Mouse (Mus musculus) midbrain, postnatal 0 days (tissue): ENCODE data around the gene Dnajc6. TPM values are rescaled to one million over a fixed set of nuclear protein-coding genes. Genes with fewer than 3 reads are reported as not detected.

Experiments used
- ATAC-seq: fragments of 200-750 bp; cut with Nextera tagmentation; 2 replicates; pipeline ENCODE4 v1.8.0; 2017; ENCODE audit warnings: moderate number of reproducible peaks, mild to moderate bottlenecking, moderate TSS enrichment, moderate library complexity; ENCODE audit not compliant: low FRiP score
- DNase-seq: peaks from one replicate; pipeline ENCODE4 v3.0.0-alpha.2; 2015; ENCODE audit warnings: low spot score
- H3K27ac ChIP-seq: fragments of 300-500 bp; sonication (generic); 2 replicates; pipeline ENCODE4 v1.5.1; 2014; ENCODE audit warnings: low read depth, mild to moderate bottlenecking, low read length, mixed read lengths
- H3K27me3 ChIP-seq: fragments of 300-500 bp; sonication (generic); 2 replicates; pipeline ENCODE4 v1.6.1; 2014; ENCODE audit warnings: low read length, control low read depth, mixed read lengths; ENCODE audit not compliant: insufficient read depth
- H3K36me3 ChIP-seq: fragments of 300-500 bp; sonication (generic); 2 replicates; pipeline ENCODE4 v1.6.1; 2014; ENCODE audit warnings: low read length, control low read depth, mixed read lengths; ENCODE audit not compliant: insufficient read depth
- H3K4me1 ChIP-seq: fragments of 300-500 bp; sonication (generic); 2 replicates; pipeline ENCODE4 v1.6.1; 2014; ENCODE audit warnings: mild to moderate bottlenecking, control low read depth, antibody characterized with exemption, low read length, mixed read lengths; ENCODE audit not compliant: insufficient read depth
- H3K4me2 ChIP-seq: fragments of 300-500 bp; sonication (generic); 2 replicates; pipeline ENCODE4 v1.6.1; 2014; ENCODE audit warnings: low read depth, mild to moderate bottlenecking, low read length, mixed read lengths; ENCODE audit not compliant: poor library complexity, severe bottlenecking
- H3K4me3 ChIP-seq: fragments of 300-500 bp; sonication (generic); 2 replicates; pipeline ENCODE4 v1.5.1; 2014; ENCODE audit warnings: low read depth, mild to moderate bottlenecking, low read length, moderate library complexity
- H3K9ac ChIP-seq: fragments of 300-500 bp; sonication (generic); replicated peaks from 2 replicates; pipeline ENCODE4 v1.6.1; 2014; ENCODE audit warnings: mild to moderate bottlenecking, low read length, moderate library complexity, mixed read lengths; ENCODE audit not compliant: poor library complexity, severe bottlenecking
- H3K9me3 ChIP-seq: fragments of 300-500 bp; sonication (generic); 2 replicates; pipeline ENCODE4 v1.6.1; 2016; ENCODE audit warnings: low read length, control low read depth
- CTCF ChIP-seq: IDR thresholded peaks from 2 replicates; pipeline ENCODE4 v1.5.1; 2016; ENCODE audit warnings: antibody characterized with exemption, mild to moderate bottlenecking
- WGBS: fragments of 180-500 bp; shearing (Covaris S2); extraction: QIAGEN DNeasy Blood & Tissue Kit; methylation state at CpG from one replicate; pipeline ENCODE4 v1.1.7; 2014; 5-methylcytosine and 5-hydroxymethylcytosine counted together
- polyA plus RNA-seq: library from polyadenylated mRNA; unstranded; fragments of >200 nt; fragmentation: Nextera tagmentation; extraction: Ambion mirVana; gene quantifications from 2 replicates; pipeline ENCODE4 v1.2.1, GENCODE M21; 2015
- total RNA-seq: library from RNA; depleted of rRNA; stranded (reverse); fragments of >200 nt; gene quantifications from 2 replicates; pipeline ENCODE4 v1.2.3, GENCODE M21; 2014

Dnajc6 gene
- total and polyA plus RNA-seq, 2 experiments from 2014 or later = 79.0 to 225 TPM

GRCm38 (mm10) chr4:101457176-101457575 lies 39.3 kb upstream of the Dnajc6 start:
- Histone ChIP-seq H3K4me2 (no peak overlapping the region), H3K4me3 (no peak overlapping the region), H3K27me3 (no peaks in the 10 kb centered on the region), H3K9me3 (no peaks in the 10 kb centered on the region), H3K27ac (no peak overlapping the region), H3K36me3 (no peaks in the 10 kb centered on the region), H3K4me1 (no peaks in the 10 kb centered on the region), H3K9ac (no peak overlapping the region)
- no peak for DNase-seq
- WGBS = 90% methylated on average over 8 of the region's 8 CpGs
- no peak for ATAC-seq
- TF ChIP-seq CTCF = no peak

GRCm38 (mm10) chr4:101458341-101458740 lies 38.1 kb upstream of the Dnajc6 start:
- no peak overlapping the region for H3K9ac ChIP-seq
- H3K27ac ChIP-seq = no peak overlapping the region
- no peaks in the 10 kb centered on the region for H3K36me3 ChIP-seq
- 51% methylated on average over 2 of the region's 2 CpGs for WGBS
- H3K27me3 ChIP-seq = no peaks in the 10 kb centered on the region
- no peak for ATAC-seq
- TF ChIP-seq CTCF = peak; percentile 74
- H3K9me3 ChIP-seq = no peaks in the 10 kb centered on the region
- peak; percentile 70 for DNase-seq
- H3K4me3 ChIP-seq = no peak overlapping the region
- no peak overlapping the region for H3K4me2 ChIP-seq
- no peaks in the 10 kb centered on the region for H3K4me1 ChIP-seq

DNA sequence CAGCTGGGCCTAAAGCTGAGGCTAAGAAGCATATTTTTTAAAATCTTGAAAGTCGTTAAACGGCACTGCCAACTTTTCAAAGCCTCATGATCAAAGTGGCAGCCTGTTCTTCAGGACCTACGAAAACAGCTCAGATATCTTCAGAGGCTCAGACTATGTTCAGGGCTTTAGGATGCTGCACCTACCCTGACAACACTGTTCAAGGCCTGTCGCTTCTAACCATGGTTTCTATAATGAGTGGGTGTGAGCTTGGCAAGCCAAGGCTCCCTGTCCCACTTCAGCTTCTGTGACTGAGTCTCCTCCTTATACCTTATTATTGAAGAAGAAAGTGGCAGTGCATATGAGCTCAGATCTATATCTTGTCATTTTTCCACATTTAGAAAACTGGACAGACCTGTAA lies 37.1 kb upstream of the Dnajc6 start:
- H3K27me3 ChIP-seq = no peaks in the 10 kb centered on the region
- no peaks in the 10 kb centered on the region for H3K36me3 ChIP-seq
- H3K4me1 ChIP-seq = no peaks in the 10 kb centered on the region
- H3K9me3 ChIP-seq = no peaks in the 10 kb centered on the region
- no peak for DNase-seq
- TF ChIP-seq CTCF = no peak
- H3K4me2 ChIP-seq = no peak overlapping the region
- ATAC-seq = no peak
- H3K27ac ChIP-seq = no peak overlapping the region
- whole genome bisulfite sequencing = 92% methylated on average over 4 of the region's 4 CpGs
- no peak overlapping the region for H3K9ac ChIP-seq
- no peak overlapping the region for H3K4me3 ChIP-seq

DNA sequence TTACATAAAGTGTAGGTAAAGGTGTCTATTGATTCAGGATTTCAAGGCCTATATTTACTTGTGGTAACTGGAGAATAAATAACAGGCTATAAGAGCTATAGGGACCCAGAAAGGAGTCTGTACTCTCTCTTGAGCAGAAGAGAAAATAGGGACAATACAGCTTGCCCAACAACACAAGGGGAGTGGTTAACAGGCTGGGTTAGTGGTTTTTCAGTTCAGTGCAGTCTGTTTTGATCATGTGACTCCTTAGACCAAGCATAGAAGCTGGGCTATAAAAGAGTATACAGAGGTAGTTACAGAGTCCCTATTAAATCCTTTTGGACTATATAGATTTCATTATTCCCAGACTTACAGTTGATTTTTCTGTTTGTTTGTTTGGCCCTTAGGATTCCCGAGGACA lies 36.3 kb upstream of the Dnajc6 start:
- H3K9me3 ChIP-seq = no peaks in the 10 kb centered on the region
- DNase-seq (no peak), ATAC-seq (no peak)
- 93% methylated on average over 1 of the region's 1 CpGs for WGBS
- H3K36me3 ChIP-seq = no peaks in the 10 kb centered on the region
- no peak overlapping the region for H3K4me3 ChIP-seq
- no peak for TF ChIP-seq CTCF
- H3K27me3 ChIP-seq = no peaks in the 10 kb centered on the region
- no peaks in the 10 kb centered on the region for H3K4me1 ChIP-seq
- no peak overlapping the region for H3K27ac ChIP-seq
- no peak overlapping the region for H3K4me2 ChIP-seq
- no peak overlapping the region for H3K9ac ChIP-seq

GRCm38 (mm10) chr4:101462065-101462464 lies 34.4 kb upstream of the Dnajc6 start:
- H3K4me3 ChIP-seq = no peak overlapping the region
- no peak overlapping the region for H3K27ac ChIP-seq
- H3K27me3 ChIP-seq = no peaks in the 10 kb centered on the region
- H3K9me3 ChIP-seq = no peaks in the 10 kb centered on the region
- 74% methylated on average over 2 of the region's 2 CpGs for WGBS
- no peaks in the 10 kb centered on the region for H3K36me3 ChIP-seq
- no peak for ATAC-seq
- no peak for TF ChIP-seq CTCF
- no peaks in the 10 kb centered on the region for H3K4me1 ChIP-seq
- H3K4me2 ChIP-seq = no peak overlapping the region
- no peak for DNase-seq
- no peak overlapping the region for H3K9ac ChIP-seq

DNA sequence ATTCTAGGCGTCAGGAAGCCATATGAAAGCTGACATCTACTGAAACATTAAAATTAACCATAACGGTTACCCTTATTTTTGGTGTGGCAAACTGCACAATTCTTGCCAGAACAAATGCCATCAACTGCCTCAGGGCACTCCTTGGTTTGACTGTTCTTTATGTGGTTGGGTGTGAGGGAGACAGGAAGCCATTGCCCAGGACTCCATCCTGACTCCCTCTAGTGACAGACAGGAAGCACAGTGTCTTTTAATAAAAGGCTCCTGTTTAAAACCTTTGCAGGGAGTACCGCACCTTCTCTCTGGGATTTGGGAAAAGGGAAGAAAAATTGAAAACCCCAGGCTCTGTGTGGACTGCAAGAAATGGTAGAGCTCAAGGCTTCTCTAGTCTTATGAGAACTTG lies 30.2 kb upstream of the Dnajc6 start:
- H3K27ac ChIP-seq = no peak overlapping the region
- 89% methylated on average over 3 of the region's 3 CpGs for WGBS
- ATAC-seq (no peak), DNase-seq (no peak)
- peak; percentile 42 for TF ChIP-seq CTCF
- no peaks in the 10 kb centered on the region for H3K9me3 ChIP-seq
- H3K4me3 ChIP-seq = no peak overlapping the region
- H3K4me2 ChIP-seq = no peak overlapping the region
- H3K27me3 ChIP-seq = no peaks in the 10 kb centered on the region
- H3K4me1 ChIP-seq = no peaks in the 10 kb centered on the region
- no peak overlapping the region for H3K9ac ChIP-seq
- no peaks in the 10 kb centered on the region for H3K36me3 ChIP-seq
